22 mouse cellular contexts compared by ENCODE assay signal in genomic region chr13:45669969-45670368, GRCm38 (mm10).
A peak's percentile ranks its signal among the peaks of the same experiment; 100 is the strongest.
DNase-seq lines count a peak whose midpoint lies in the region; ATAC-seq and TF ChIP-seq lines count a peak whose summit lies in the region.
"Had no signal": no experiment of that assay in that cellular context is flagged by ENCODE, and none has a peak within 500 bp of the region (broad histone marks: within the 10 kb centered on the region; RNA-seq: fewer than 3 reads in every experiment).

No protein-coding gene starts in this region.

- peak overlapping the region; percentile 26; the same call in 1 of the 2 replicates for H3K27ac ChIP-seq in limb, embryonic 14.5 days (replicated peaks; ENCODE audit: low read depth, low read length)
- H3K27ac ChIP-seq: forebrain, embryonic 12.5 days; kidney, postnatal 0 days; midbrain, embryonic 13.5 days; neural tube, embryonic 13.5 days had no signal

- H3K4me3 ChIP-seq in limb, embryonic 14.5 days (replicated peaks; ENCODE audit: low read length): no peak overlapping the region
- H3K4me3 ChIP-seq: forebrain, embryonic 12.5 days; midbrain, embryonic 13.5 days; neural tube, embryonic 13.5 days had no signal

- no peaks in the 10 kb centered on the region for H3K9me3 ChIP-seq in limb, embryonic 14.5 days (ENCODE audit: control insufficient read depth, low read length)
- H3K9me3 ChIP-seq: forebrain, embryonic 12.5 days; midbrain, embryonic 13.5 days; neural tube, embryonic 13.5 days had no signal

- WGBS in limb, embryonic 14.5 days: 44% methylated on average over 11 of the region's 11 CpGs

- TF ChIP-seq POLR2A in limb, embryonic 14.5 days (IDR thresholded peaks at IDR 0.05; ENCODE audit: borderline replicate concordance, extremely low read depth, insufficient read depth, insufficient read length): no peak

- no peak overlapping the region for H3K4me2 ChIP-seq in limb, embryonic 14.5 days (replicated peaks; ENCODE audit: low read depth, low read length, severe bottlenecking)
- H3K4me2 ChIP-seq: forebrain, embryonic 12.5 days; heart, embryonic 11.5 days; liver, embryonic 11.5 days; midbrain, embryonic 13.5 days; neural tube, embryonic 13.5 days had no signal

- H3K36me3 ChIP-seq in limb, embryonic 14.5 days (ENCODE audit: control insufficient read depth, insufficient read depth, low read length): no peaks in the 10 kb centered on the region
- H3K36me3 ChIP-seq: forebrain, embryonic 12.5 days; midbrain, embryonic 13.5 days; neural tube, embryonic 13.5 days had no signal

- peak; percentile 42 for DNase-seq in gastrocnemius, adult 18-20 months (ENCODE audit: low spot score)
- no peak for DNase-seq in gastrocnemius, postnatal 36 days
- DNase-seq in ovary, adult 18-20 months (ENCODE audit: low spot score): peak; percentile 15
- no peak for DNase-seq in ovary, postnatal 10 days (ENCODE audit: low spot score)
- DNase-seq in gastrocnemius, postnatal 10 days: peak; percentile 14
- DNase-seq in limb, embryonic 14.5 days (ENCODE audit: low spot score): peak; percentile 18
- no peak for DNase-seq in left cerebral cortex, postnatal 4 days
- DNase-seq in frontal cortex, postnatal 25 days (ENCODE audit: low spot score in 2 of 2): no peak
- DNase-seq: cerebellum, adult 18-20 months; cerebellum, postnatal 25 days; embryo, embryonic 11 days; heart, postnatal 10 days; kidney, adult 11 months; lung, adult 18-20 months; lung, postnatal 14 days; right cerebral cortex, postnatal 4 days had no signal

- H3K9ac ChIP-seq in limb, embryonic 14.5 days (ENCODE audit: low read depth, low read length, severe bottlenecking): no peak overlapping the region
- H3K9ac ChIP-seq: forebrain, embryonic 12.5 days; midbrain, embryonic 13.5 days; neural tube, embryonic 13.5 days had no signal

- peak; percentile 55; the same call in 1 of the 2 replicates for ATAC-seq in limb, embryonic 14.5 days (ENCODE audit: low FRiP score, low read depth)
- ATAC-seq: midbrain, embryonic 13.5 days had no signal

- peaks cover 6% of the 10 kb centered on the region; the same call in 1 of the 2 replicates for H3K4me1 ChIP-seq in limb, embryonic 14.5 days (ENCODE audit: control insufficient read depth, insufficient read depth, low read length)
- H3K4me1 ChIP-seq: forebrain, embryonic 12.5 days; midbrain, embryonic 13.5 days; neural tube, embryonic 13.5 days had no signal

- intact Hi-C loops in gastrocnemius, postnatal 36 days (cut with DNase I): no loop called here
- intact Hi-C loops in left cerebral cortex, postnatal 4 days (cut with DNase I): no loop called here

- H3K27me3 ChIP-seq in limb, embryonic 14.5 days (ENCODE audit: control insufficient read depth, insufficient read depth, low read length): no peaks in the 10 kb centered on the region
- H3K27me3 ChIP-seq: forebrain, embryonic 12.5 days; midbrain, embryonic 13.5 days; neural tube, embryonic 13.5 days had no signal

Comparison
In these comparisons a context has a peak if more than half of its experiments do, and no peak if none do; other contexts are left out.
1. DNase-seq: peak in gastrocnemius, adult 18-20 months (single experiment), ovary, adult 18-20 months (single experiment), gastrocnemius, postnatal 10 days (single experiment) and limb, embryonic 14.5 days (single experiment); none in gastrocnemius, postnatal 36 days (0 of 2), ovary, postnatal 10 days (single experiment), left cerebral cortex, postnatal 4 days (single experiment) and frontal cortex, postnatal 25 days (0 of 2).